Mouse (Mus musculus) embryonic facial prominence, embryonic 12.5 days (tissue): ENCODE data around the gene Tor1aip2. TPM values are rescaled to one million over a fixed set of nuclear protein-coding genes. Genes with fewer than 3 reads are reported as not detected.

ENCODE experiments used
- ATAC-seq: fragments of 200-750 bp; cut with Nextera tagmentation; 2 replicates; pipeline ENCODE4 v1.8.0; 2017; ENCODE audit not compliant: insufficient number of reproducible peaks, insufficient read depth, low FRiP score, low TSS enrichment
- H3K27ac ChIP-seq: fragments of 300-500 bp; sonication (generic); 2 replicates; pipeline ENCODE4 v1.5.1; 2016; ENCODE audit warnings: mild to moderate bottlenecking
- H3K27me3 ChIP-seq: fragments of 300-500 bp; sonication (generic); 2 replicates; pipeline ENCODE4 v1.6.1; 2016; ENCODE audit warnings: mild to moderate bottlenecking, moderate library complexity
- H3K36me3 ChIP-seq: fragments of 300-500 bp; sonication (generic); 2 replicates; pipeline ENCODE4 v1.6.1; 2016; ENCODE audit warnings: mild to moderate bottlenecking
- H3K4me1 ChIP-seq: fragments of 300-500 bp; sonication (generic); 2 replicates; pipeline ENCODE4 v1.6.1; 2016
- H3K4me2 ChIP-seq: fragments of 300-500 bp; sonication (generic); replicated peaks from 2 replicates; pipeline ENCODE4 v1.6.1; 2016; ENCODE audit warnings: mild to moderate bottlenecking, moderate library complexity
- H3K4me3 ChIP-seq: fragments of 300-500 bp; sonication (generic); 2 replicates; pipeline ENCODE4 v1.5.1; 2016; ENCODE audit warnings: mild to moderate bottlenecking
- H3K9ac ChIP-seq: fragments of 300-500 bp; sonication (generic); 2 replicates; pipeline ENCODE4 v1.6.1; 2016; ENCODE audit warnings: mild to moderate bottlenecking, moderate library complexity
- H3K9me3 ChIP-seq: fragments of 300-500 bp; sonication (generic); 2 replicates; pipeline ENCODE4 v1.6.1; 2016; ENCODE audit warnings: mild to moderate bottlenecking, moderate library complexity
- WGBS: fragments of 180-500 bp; shearing (Covaris S2); methylation state at CpG from one replicate; pipeline ENCODE4 v1.1.7; 2016; 5-methylcytosine and 5-hydroxymethylcytosine counted together
- polyA plus RNA-seq: library from polyadenylated mRNA; unstranded; fragments of >200 nt; fragmentation: Nextera tagmentation; extraction: Ambion mirVana; gene quantifications from 2 replicates; pipeline ENCODE4 v1.2.1, GENCODE M21; 2016

Gene Tor1aip2
- polyA plus RNA-seq, 1 experiment from 2014 or later = 124 TPM

- Histone ChIP-seq H3K27ac (no peak overlapping the region), H3K4me1 (0 out of 2 replicates have a peak, but pooled peaks cover 12% of the 10 kb centered on the region), H3K4me2 (no peak overlapping the region), H3K9me3 (no peaks in the 10 kb centered on the region), H3K27me3 (no peaks in the 10 kb centered on the region), H3K9ac (no peak overlapping the region), H3K4me3 (no peak overlapping the region), H3K36me3 (no peaks in the 10 kb centered on the region)
- ATAC-seq = no peak
- 54% methylated on average over 7 of the region's 7 CpGs for WGBS
Observed at GRCm38 (mm10) chr1:156112142-156112541, 76.9 kb downstream of the Tor1aip2 start.

GRCm38 (mm10) chr1:156113884-156114499 lies 78.8 kb downstream of the Tor1aip2 start:
- 76% methylated on average over 8 of the region's 8 CpGs for WGBS
- no peaks in the 10 kb centered on the region for H3K27me3 ChIP-seq
- no peak overlapping the region for H3K9ac ChIP-seq
- no peak for ATAC-seq
- no peak overlapping the region for H3K4me3 ChIP-seq
- H3K36me3 ChIP-seq = no peaks in the 10 kb centered on the region
- H3K4me1 ChIP-seq = 0 out of 2 replicates have a peak, but pooled peaks cover 12% of the 10 kb centered on the region
- no peaks in the 10 kb centered on the region for H3K9me3 ChIP-seq
- H3K4me2 ChIP-seq = no peak overlapping the region
- no peak overlapping the region for H3K27ac ChIP-seq

- Histone ChIP-seq H3K4me1 (0 out of 2 replicates have a peak, but pooled peaks cover 9% of the 10 kb centered on the region), H3K27me3 (no peaks in the 10 kb centered on the region), H3K9me3 (no peaks in the 10 kb centered on the region), H3K4me2 (no peak overlapping the region), H3K9ac (no peak overlapping the region), H3K36me3 (no peaks in the 10 kb centered on the region), H3K4me3 (no peak overlapping the region), H3K27ac (no peak overlapping the region)
- no peak for ATAC-seq
- 64% methylated on average over 3 of the region's 3 CpGs for WGBS
Observed at GRCm38 (mm10) chr1:156116770-156117169, 81.6 kb downstream of the Tor1aip2 start.

Other genes starting within 250 kb of the Tor1aip2 start
- 24.0 and 24.7 TPM in 2 replicates for gene Qsox1, start 222.5 kb upstream of the Tor1aip2 start, polyA plus RNA-seq
- gene Cep350, start 62.1 kb upstream of the Tor1aip2 start, polyA plus RNA-seq = 12.5 and 15.6 TPM in 2 replicates
- 43.1 and 49.0 TPM in 2 replicates for gene Tor1aip1, start 1.1 kb downstream of the Tor1aip2 start, polyA plus RNA-seq
- 1.3 and 1.8 TPM in 2 replicates for gene Fam163a, start 169.6 kb downstream of the Tor1aip2 start, polyA plus RNA-seq